Mouse (Mus musculus): Measurements from ENCODE around the gene Emg1. TPM values are rescaled to one million over a fixed set of nuclear protein-coding genes. Genes with fewer than 3 reads are reported as not detected.

The Emg1 gene
- polyA plus RNA-seq, 1 experiment: 153 TPM

GRCm38 (mm10) chr6:124655893-124656292 is 56.1 kb downstream of the Emg1 start:
- TF ChIP-seq GATA1 (IDR thresholded peaks at IDR 0.05; ENCODE audit: borderline replicate concordance, low read length) (no peak), FLI1 (IDR thresholded peaks at IDR 0.05; ENCODE audit: low read length) (no peak)

More at GRCm38 (mm10) chr6:124655893-124656292, 56.1 kb downstream of the Emg1 start:
- H3K4me1 ChIP-seq: peaks cover 10% of the 10 kb centered on the region
- H3K4me3 ChIP-seq (replicated peaks): no peak overlapping the region
- no peaks in the 10 kb centered on the region for H3K36me3 ChIP-seq (replicated peaks; ENCODE audit: low read length)
- peaks cover 20% of the 10 kb centered on the region for H3K9me3 ChIP-seq
- no peaks in the 10 kb centered on the region for H3K27me3 ChIP-seq (replicated peaks)

Other genes with a start within 250 kb of the Emg1 start
- 35.8 and 76.2 TPM in 2 replicates for gene Clstn3, start 247.4 kb downstream of the Emg1 start, polyA plus RNA-seq (2012; ENCODE audit: insufficient read depth, low replicate concordance)
- gene C1rl, start 219.1 kb downstream of the Emg1 start, polyA plus RNA-seq (2012; ENCODE audit: insufficient read depth, low replicate concordance): 0.96 TPM in 1 of 2 replicates, not detected in the other
- 0.54 TPM in 1 of 2 replicates, not detected in the other for gene C1ra, start 199.8 kb downstream of the Emg1 start, polyA plus RNA-seq (2012; ENCODE audit: insufficient read depth, low replicate concordance)
- 0.04 TPM in 1 of 2 replicates, not detected in the other for gene C1s1, start 169.8 kb downstream of the Emg1 start, polyA plus RNA-seq (2012; ENCODE audit: insufficient read depth, low replicate concordance)
- gene C1rb, start 141.9 kb downstream of the Emg1 start, polyA plus RNA-seq (2012; ENCODE audit: insufficient read depth, low replicate concordance): not detected in 2 replicates
- gene C1s2, start 76.1 kb downstream of the Emg1 start, polyA plus RNA-seq (2012; ENCODE audit: insufficient read depth, low replicate concordance): not detected in 2 replicates
- 119 and 190 TPM in 2 replicates for gene Lpcat3, start 49.2 kb downstream of the Emg1 start, polyA plus RNA-seq (2012; ENCODE audit: insufficient read depth, low replicate concordance)
- 72.8 and 150 TPM in 2 replicates for gene Phb2, start 158 bp upstream of the Emg1 start, polyA plus RNA-seq (2012; ENCODE audit: insufficient read depth, low replicate concordance)
- gene Ptpn6, start 26.5 kb upstream of the Emg1 start, polyA plus RNA-seq (2012; ENCODE audit: insufficient read depth, low replicate concordance): 19.9 and 20.1 TPM in 2 replicates
- 11.7 and 65.2 TPM in 2 replicates for gene Grcc10, start 29.2 kb upstream of the Emg1 start, polyA plus RNA-seq (2012; ENCODE audit: insufficient read depth, low replicate concordance)
- 43.0 TPM in 1 of 2 replicates, not detected in the other for gene Gm45234, start 43.8 kb upstream of the Emg1 start, polyA plus RNA-seq (2012; ENCODE audit: insufficient read depth, low replicate concordance)
- gene Atn1, start 44.3 kb upstream of the Emg1 start, polyA plus RNA-seq (2012; ENCODE audit: insufficient read depth, low replicate concordance): 38.5 and 97.6 TPM in 2 replicates
- gene Eno2, start 57.5 kb upstream of the Emg1 start, polyA plus RNA-seq (2012; ENCODE audit: insufficient read depth, low replicate concordance): 5.8 and 6.2 TPM in 2 replicates
- gene Lrrc23, start 67.5 kb upstream of the Emg1 start, polyA plus RNA-seq (2012; ENCODE audit: insufficient read depth, low replicate concordance): not detected in 2 replicates
- 42.5 and 52.2 TPM in 2 replicates for gene Spsb2, start 96.5 kb upstream of the Emg1 start, polyA plus RNA-seq (2012; ENCODE audit: insufficient read depth, low replicate concordance)
- gene Tpi1, start 102.1 kb upstream of the Emg1 start, polyA plus RNA-seq (2012; ENCODE audit: insufficient read depth, low replicate concordance): 74.5 and 552 TPM in 2 replicates
- 35.1 and 61.7 TPM in 2 replicates for gene Usp5, start 117.3 kb upstream of the Emg1 start, polyA plus RNA-seq (2012; ENCODE audit: insufficient read depth, low replicate concordance)
- 27.2 and 32.4 TPM in 2 replicates for gene Cdca3, start 117.4 kb upstream of the Emg1 start, polyA plus RNA-seq (2012; ENCODE audit: insufficient read depth, low replicate concordance)
- not detected in 2 replicates for gene Gnb3, start 128.1 kb upstream of the Emg1 start, polyA plus RNA-seq (2012; ENCODE audit: insufficient read depth, low replicate concordance)
- gene P3h3, start 145.6 kb upstream of the Emg1 start, polyA plus RNA-seq (2012; ENCODE audit: insufficient read depth, low replicate concordance): 5.5 TPM in 1 of 2 replicates, not detected in the other
- gene Gpr162, start 151.8 kb upstream of the Emg1 start, polyA plus RNA-seq (2012; ENCODE audit: insufficient read depth, low replicate concordance): 0.82 and 7.7 TPM in 2 replicates
- gene Cd4, start 176.0 kb upstream of the Emg1 start, polyA plus RNA-seq (2012; ENCODE audit: insufficient read depth, low replicate concordance): 0.35 TPM in 1 of 2 replicates, not detected in the other
- 0.62 TPM in 1 of 2 replicates, not detected in the other for gene Lag3, start 199.5 kb upstream of the Emg1 start, polyA plus RNA-seq (2012; ENCODE audit: insufficient read depth, low replicate concordance)
- gene Ptms, start 207.9 kb upstream of the Emg1 start, polyA plus RNA-seq (2012; ENCODE audit: insufficient read depth, low replicate concordance): 330 and 450 TPM in 2 replicates
- gene Mlf2, start 219.2 kb upstream of the Emg1 start, polyA plus RNA-seq (2012; ENCODE audit: insufficient read depth, low replicate concordance): 183 and 362 TPM in 2 replicates

Measured in megakaryocyte, embryonic 14.5 days (primary cell).